Mouse (Mus musculus) Patski (cell line): ENCODE results near the gene Trim62. TPM values are rescaled to one million over a fixed set of nuclear protein-coding genes. Genes with fewer than 3 reads are reported as not detected.

Source experiments
- ATAC-seq: fragments of 100-300 bp; one replicate; pipeline ENCODE4 v1.8.0; 2021
- CTCF ChIA-PET: fragments of 350-600 bp; sonication (Branson Sonifier 250); formaldehyde crosslinking; loops from one replicate; lab custom pipeline; 2022; ENCODE audit warnings: inconsistent platforms; lab: Charles Lee
- POLR2A ChIA-PET: fragments of 350-600 bp; sonication (Branson Sonifier 250); formaldehyde crosslinking; loops from one replicate; lab custom pipeline; 2022; ENCODE audit warnings: antibody characterized with exemption, inconsistent platforms; lab: Charles Lee
- DNase-seq: peaks from one replicate; pipeline ENCODE4 v3.0.0-alpha.2; 2011; ENCODE audit warnings: low read depth, low spot score
- H3K27me3 ChIP-seq: fragments of 371-371 bp; one replicate; pipeline ENCODE4 v1.5.1; 2021
- CTCF ChIP-seq: fragments of 100-300 bp; IDR thresholded peaks from one replicate; pipeline ENCODE4 v1.5.1; 2021
- in situ Hi-C: fragments of 300-500 bp; cut with MboI; formaldehyde crosslinking; loops from 3 replicates; pipeline ENCODE4 v1.11.1; 2018; ENCODE audit warnings: low pct_unique_long_range_greater_than_20kb, mixed read lengths
- polyA plus RNA-seq: library from polyadenylated mRNA; unstranded; gene quantifications from one replicate; pipeline ENCODE4 v1.2.3, GENCODE M21; 2021

Gene Trim62
- polyA plus RNA-seq, 1 experiment from 2014 or later = 2.2 TPM

- DNase-seq (no peak), ATAC-seq (no peak)
- ChIA-PET POLR2A (no interaction called here), CTCF (no interaction called here)
- in situ Hi-C loops = no loop called here
- no peak for TF ChIP-seq CTCF
- no peaks in the 10 kb centered on the region for H3K27me3 ChIP-seq
Measured at GRCm38 (mm10) chr4:128895841-128896240, 12.5 kb downstream of the Trim62 start.

GRCm38 (mm10) chr4:128896667-128897066, 13.3 kb downstream of the Trim62 start:
- POLR2A ChIA-PET = no interaction called here
- in situ Hi-C loops = no loop called here
- ATAC-seq = no peak
- CTCF ChIA-PET = no interaction called here
- H3K27me3 ChIP-seq = no peaks in the 10 kb centered on the region
- TF ChIP-seq CTCF = no peak
- DNase-seq = no peak

- DNase-seq = no peak
- CTCF ChIA-PET = no interaction called here
- in situ Hi-C loops = no loop called here
Measured at GRCm38 (mm10) chr4:128897911-128898421, 14.6 kb downstream of the Trim62 start.

GRCm38 (mm10) chr4:128899332-128899731, 16.0 kb downstream of the Trim62 start:
- ChIA-PET POLR2A (interaction anchor here (0.6 kb wide), 1 partner anchor 487 kb away, joined by 3 read pairs; no protein-coding TSS in a partner anchor), CTCF (no interaction called here)
- no peak for TF ChIP-seq CTCF
- no peak for DNase-seq
- no peak for ATAC-seq
- in situ Hi-C loops = no loop called here
- H3K27me3 ChIP-seq = no peaks in the 10 kb centered on the region

More at GRCm38 (mm10) chr4:128897911-128898421, 14.6 kb downstream of the Trim62 start:
- no peak for TF ChIP-seq CTCF
- POLR2A ChIA-PET = no interaction called here
- ATAC-seq = no peak
- no peaks in the 10 kb centered on the region for H3K27me3 ChIP-seq

- DNase-seq = no peak
- in situ Hi-C loops = no loop called here
- no peaks in the 10 kb centered on the region for H3K27me3 ChIP-seq
- ChIA-PET CTCF (no interaction called here), POLR2A (no interaction called here)
- TF ChIP-seq CTCF = no peak
- ATAC-seq = no peak
Measured at GRCm38 (mm10) chr4:128900484-128900883, 17.1 kb downstream of the Trim62 start.

GRCm38 (mm10) chr4:128902390-128902789, 19.0 kb downstream of the Trim62 start:
- in situ Hi-C loops = no loop called here
- no peak for TF ChIP-seq CTCF
- ChIA-PET CTCF (no interaction called here), POLR2A (no interaction called here)
- no peak for DNase-seq
- no peak for ATAC-seq
- no peaks in the 10 kb centered on the region for H3K27me3 ChIP-seq

GRCm38 (mm10) chr4:128904035-128904800, 20.8 kb downstream of the Trim62 start:
- CTCF ChIA-PET = no interaction called here
- DNase-seq (no peak), ATAC-seq (no peak)
- no peaks in the 10 kb centered on the region for H3K27me3 ChIP-seq
- POLR2A ChIA-PET = no interaction called here
- in situ Hi-C loops = no loop called here
- TF ChIP-seq CTCF = no peak

GRCm38 (mm10) chr4:128905251-128905650, 21.9 kb downstream of the Trim62 start:
- ChIA-PET CTCF (no interaction called here), POLR2A (no interaction called here)
- no peaks in the 10 kb centered on the region for H3K27me3 ChIP-seq
- no peak for DNase-seq
- in situ Hi-C loops = no loop called here
- no peak for TF ChIP-seq CTCF
- no peak for ATAC-seq

GRCm38 (mm10) chr4:128906757-128907156, 23.4 kb downstream of the Trim62 start:
- no peak for TF ChIP-seq CTCF
- ChIA-PET POLR2A (no interaction called here), CTCF (interaction anchor here (0.6 kb wide), 1 partner anchor 205 kb away, joined by 3 read pairs; no protein-coding TSS in a partner anchor)
- no peak for DNase-seq
- no peak for ATAC-seq
- no peaks in the 10 kb centered on the region for H3K27me3 ChIP-seq
- in situ Hi-C loops = no loop called here

GRCm38 (mm10) chr4:128907238-128907968, 24.0 kb downstream of the Trim62 start:
- in situ Hi-C loops = no loop called here
- CTCF ChIA-PET = interaction anchor here (0.6 to 1.4 kb wide), 2 partner anchors 41 to 205 kb away, joined by 3 read pairs; no protein-coding TSS in a partner anchor
- no peak for ATAC-seq
- no peaks in the 10 kb centered on the region for H3K27me3 ChIP-seq
- POLR2A ChIA-PET = no interaction called here
- no peak for DNase-seq
- no peak for TF ChIP-seq CTCF
